Mouse (Mus musculus) midbrain, embryonic 10.5 days (tissue): ENCODE measurements around the gene Acer3. TPM values are rescaled to one million over a fixed set of nuclear protein-coding genes. Genes with fewer than 3 reads are reported as not detected.
A peak's percentile ranks its signal among the peaks of the same experiment; 100 is the strongest.
"Not testable (repeated sequence)": the region's sequence is repeated elsewhere in the genome, so short reads cannot be mapped to it uniquely, and the experiment has no call there.

Experiments
- DNase-seq: peaks from one replicate; pipeline ENCODE4 v3.0.0-alpha.2; 2017; ENCODE audit warnings: low spot score
- H3K27ac ChIP-seq: fragments of 300-500 bp; sonication (generic); replicated peaks from 2 replicates; pipeline ENCODE4 v1.5.1; 2016; ENCODE audit warnings: mild to moderate bottlenecking
- H3K27me3 ChIP-seq: fragments of 300-500 bp; sonication (generic); 2 replicates; pipeline ENCODE4 v1.6.1; 2016; ENCODE audit warnings: low read depth, mild to moderate bottlenecking; ENCODE audit not compliant: poor library complexity, severe bottlenecking
- H3K36me3 ChIP-seq: fragments of 300-500 bp; sonication (generic); 2 replicates; pipeline ENCODE4 v1.6.1; 2016; ENCODE audit warnings: mild to moderate bottlenecking, moderate library complexity
- H3K4me1 ChIP-seq: fragments of 300-500 bp; sonication (generic); 2 replicates; pipeline ENCODE4 v1.6.1; 2016
- H3K4me3 ChIP-seq: fragments of 300-500 bp; sonication (generic); 2 replicates; pipeline ENCODE4 v1.5.1; 2016; ENCODE audit warnings: mild to moderate bottlenecking, moderate library complexity
- H3K9me3 ChIP-seq: fragments of 300-500 bp; sonication (generic); replicated peaks from 2 replicates; pipeline ENCODE4 v1.6.1; 2016; ENCODE audit warnings: mild to moderate bottlenecking
- WGBS: fragments of 180-500 bp; shearing (Covaris S2); methylation state at CpG from one replicate; pipeline ENCODE4 v1.1.7; 2016; 5-methylcytosine and 5-hydroxymethylcytosine counted together
- polyA plus RNA-seq: library from polyadenylated mRNA; unstranded; fragments of >200 nt; fragmentation: Nextera tagmentation; extraction: Ambion mirVana; gene quantifications from 2 replicates; pipeline ENCODE4 v1.2.1, GENCODE M21; 2016

Acer3 gene
- polyA plus RNA-seq, 1 experiment from 2014 or later = 19.4 TPM

GRCm38 (mm10) chr7:98187332-98187731 is 133.7 kb downstream of the Acer3 start:
- H3K9me3 ChIP-seq, H3K27ac ChIP-seq, H3K4me3 ChIP-seq, DNase-seq, H3K36me3 ChIP-seq: not testable (repeated sequence)
- Histone ChIP-seq H3K4me1 (peaks cover 25% of the 10 kb centered on the region), H3K27me3 (peaks cover 40% of the 10 kb centered on the region)
- WGBS = 88% methylated on average over 3 of the region's 3 CpGs

GRCm38 (mm10) chr7:98186637-98187036 is 134.4 kb downstream of the Acer3 start:
- Histone ChIP-seq H3K27ac (no peak overlapping the region), H3K9me3 (no peaks in the 10 kb centered on the region), H3K36me3 (no peaks in the 10 kb centered on the region), H3K4me1 (peaks cover 25% of the 10 kb centered on the region), H3K4me3 (no peak overlapping the region), H3K27me3 (peaks cover 33% of the 10 kb centered on the region)
- WGBS = 64% methylated on average over 8 of the region's 8 CpGs
- DNase-seq = no peak

GRCm38 (mm10) chr7:98185326-98185725 is 135.7 kb downstream of the Acer3 start:
- Histone ChIP-seq H3K36me3 (no peaks in the 10 kb centered on the region), H3K4me1 (peaks cover 25% of the 10 kb centered on the region), H3K27ac (no peak overlapping the region), H3K9me3 (no peaks in the 10 kb centered on the region), H3K4me3 (no peak overlapping the region), H3K27me3 (peaks cover 25% of the 10 kb centered on the region)
- DNase-seq = no peak
- 86% methylated on average over 6 of the region's 6 CpGs for WGBS

GRCm38 (mm10) chr7:98178560-98179231 is 142.3 kb downstream of the Acer3 start:
- no peak for DNase-seq
- Histone ChIP-seq H3K4me3 (peak overlapping the region; percentile 84), H3K4me1 (peaks cover 20% of the 10 kb centered on the region), H3K27me3 (peaks cover 37% of the 10 kb centered on the region), H3K9me3 (no peaks in the 10 kb centered on the region), H3K36me3 (no peaks in the 10 kb centered on the region), H3K27ac (peak overlapping the region; percentile 83)
- 92% methylated on average over 5 of the region's 5 CpGs for WGBS

GRCm38 (mm10) chr7:98177929-98178559 is 143.0 kb downstream of the Acer3 start, which contains the start of gene Capn5:
Gene Capn5 (minus strand): TSS chr7:98178274.
- H3K36me3 ChIP-seq = no peaks in the 10 kb centered on the region
- H3K27me3 ChIP-seq = peaks cover 37% of the 10 kb centered on the region
- peaks cover 20% of the 10 kb centered on the region for H3K4me1 ChIP-seq
- 2% methylated on average over 41 of the region's 44 CpGs for WGBS
- H3K9me3 ChIP-seq = no peaks in the 10 kb centered on the region
- peak within 1 kb of the TSS; percentile 83 for H3K27ac ChIP-seq
- H3K4me3 ChIP-seq = peak within 1 kb of the TSS; percentile 84
- peak; percentile 84 for DNase-seq

GRCm38 (mm10) chr7:98177566-98177928 is 143.5 kb downstream of the Acer3 start:
- peak overlapping the region; percentile 83 for H3K27ac ChIP-seq
- DNase-seq = no peak
- no peaks in the 10 kb centered on the region for H3K9me3 ChIP-seq
- peak overlapping the region; percentile 84 for H3K4me3 ChIP-seq
- peaks cover 37% of the 10 kb centered on the region for H3K27me3 ChIP-seq
- 7% methylated on average over 9 of the region's 9 CpGs for WGBS
- no peaks in the 10 kb centered on the region for H3K36me3 ChIP-seq
- H3K4me1 ChIP-seq = peaks cover 20% of the 10 kb centered on the region

GRCm38 (mm10) chr7:98177071-98177485 is 143.9 kb downstream of the Acer3 start:
- DNase-seq = no peak
- H3K36me3 ChIP-seq = no peaks in the 10 kb centered on the region
- no peaks in the 10 kb centered on the region for H3K9me3 ChIP-seq
- peak overlapping the region; percentile 52; the same call in 1 of the 2 replicates for H3K27ac ChIP-seq
- peaks cover 20% of the 10 kb centered on the region for H3K4me1 ChIP-seq
- H3K27me3 ChIP-seq = peaks cover 37% of the 10 kb centered on the region
- 53% methylated on average over 2 of the region's 2 CpGs for WGBS
- H3K4me3 ChIP-seq = peak overlapping the region; percentile 84

GRCm38 (mm10) chr7:98176322-98177070 is 144.5 kb downstream of the Acer3 start:
- WGBS = 69% methylated on average over 8 of the region's 8 CpGs

GRCm38 (mm10) chr7:98174883-98175755 is 145.9 kb downstream of the Acer3 start:
- H3K4me3 ChIP-seq = no peak overlapping the region
- 80% methylated on average over 4 of the region's 4 CpGs for WGBS
- no peaks in the 10 kb centered on the region for H3K9me3 ChIP-seq
- H3K27me3 ChIP-seq = peaks cover 34% of the 10 kb centered on the region
- DNase-seq = no peak
- H3K4me1 ChIP-seq = peaks cover 36% of the 10 kb centered on the region
- peak overlapping the region; percentile 50; the same call in 1 of the 2 replicates for H3K27ac ChIP-seq
- H3K36me3 ChIP-seq = no peaks in the 10 kb centered on the region

More at GRCm38 (mm10) chr7:98176322-98177070, 144.5 kb downstream of the Acer3 start:
- Histone ChIP-seq H3K9me3 (no peaks in the 10 kb centered on the region), H3K36me3 (no peaks in the 10 kb centered on the region), H3K27me3 (peaks cover 37% of the 10 kb centered on the region), H3K27ac (0 out of 2 replicates have a peak overlapping the region, but pooled peaks have one; percentile 52), H3K4me1 (peaks cover 25% of the 10 kb centered on the region), H3K4me3 (peak overlapping the region; percentile 84; the same call in 1 of the 2 replicates)
- DNase-seq = no peak

- DNase-seq = no peak
- H3K9me3 ChIP-seq = no peaks in the 10 kb centered on the region
- peaks cover 17% of the 10 kb centered on the region for H3K27me3 ChIP-seq
- H3K36me3 ChIP-seq = no peaks in the 10 kb centered on the region
- peaks cover 33% of the 10 kb centered on the region for H3K4me1 ChIP-seq
- 65% methylated on average over 4 of the region's 4 CpGs for WGBS
- no peak overlapping the region for H3K4me3 ChIP-seq
- no peak overlapping the region for H3K27ac ChIP-seq
Measured at GRCm38 (mm10) chr7:98173408-98173807, 147.6 kb downstream of the Acer3 start.

- no peaks in the 10 kb centered on the region for H3K9me3 ChIP-seq
- no peak overlapping the region for H3K27ac ChIP-seq
- peaks cover 17% of the 10 kb centered on the region for H3K27me3 ChIP-seq
- WGBS = 87% methylated on average over 8 of the region's 8 CpGs
- H3K4me3 ChIP-seq = no peak overlapping the region
- peaks cover 26% of the 10 kb centered on the region for H3K4me1 ChIP-seq
- H3K36me3 ChIP-seq = no peaks in the 10 kb centered on the region
- no peak for DNase-seq
Measured at GRCm38 (mm10) chr7:98172661-98173060, 148.3 kb downstream of the Acer3 start.
